Mouse (Mus musculus): ENCODE results near the gene Hmg20b. TPM values are rescaled to one million over a fixed set of nuclear protein-coding genes. Genes with fewer than 3 reads are reported as not detected.

Hmg20b gene
- total and polyA plus RNA-seq, 2 experiments from 2014 or later: 80.7 to 92.3 TPM

DNA sequence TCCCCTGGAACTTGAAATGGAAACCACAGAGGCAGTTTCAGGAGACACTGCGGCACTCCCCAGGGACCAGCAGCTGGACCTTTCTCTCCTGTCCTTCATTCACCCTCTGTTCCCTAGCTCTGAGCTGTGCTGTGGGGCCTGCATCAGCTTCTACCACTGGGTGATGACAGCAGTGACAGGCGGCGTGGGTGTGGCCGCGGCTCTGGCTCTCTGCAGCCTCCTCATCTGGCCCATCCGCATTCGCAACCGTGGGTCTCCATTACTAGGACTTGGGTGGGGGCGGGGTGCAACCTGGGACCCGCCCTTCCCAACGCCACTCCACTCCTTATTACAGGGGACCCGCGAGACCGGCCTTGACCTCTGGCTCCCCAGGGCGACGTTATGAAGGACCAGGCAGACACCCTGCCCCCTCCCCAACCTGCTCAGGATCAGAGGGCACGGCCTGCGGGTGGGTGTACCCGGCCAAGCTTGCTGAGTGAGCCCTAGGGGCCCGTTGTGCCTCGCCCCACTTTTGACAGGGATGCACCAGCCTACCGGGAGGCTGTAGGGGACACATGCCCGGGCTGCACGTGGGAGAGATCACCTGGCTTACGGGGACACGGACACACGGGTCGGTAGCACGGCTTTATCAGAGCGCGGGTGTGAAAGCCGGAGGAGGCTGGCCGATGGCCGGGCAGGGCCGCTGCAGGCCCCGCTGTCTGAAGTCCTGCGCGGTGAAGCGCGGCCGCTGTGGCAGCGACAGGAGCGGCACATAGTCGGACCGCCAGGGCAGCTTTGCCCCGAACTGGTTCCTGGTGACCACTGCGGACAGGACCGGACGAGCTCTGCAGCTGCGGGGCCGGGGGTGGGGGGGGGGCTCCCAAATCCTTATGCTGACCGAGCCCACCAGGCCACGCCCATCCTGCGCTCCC lies 13.4 kb upstream of the Hmg20b start:
- WGBS: 9% methylated on average over 50 of the region's 54 CpGs
- ATAC-seq (ENCODE audit: insufficient read depth, low read depth) (peak; percentile 83), DNase-seq (ENCODE audit: low spot score) (peak; percentile 86)
- Histone ChIP-seq H3K4me2 (ENCODE audit: low read depth, low read length) (peak overlapping the region; percentile 68), H3K4me3 (ENCODE audit: low read depth, low read length) (peak overlapping the region; percentile 41), H3K36me3 (replicated peaks; ENCODE audit: control insufficient read depth, insufficient read depth, low read length) (peaks cover 32% of the 10 kb centered on the region), H3K27me3 (ENCODE audit: control insufficient read depth, insufficient read depth, low read length) (peaks cover 3% of the 10 kb centered on the region; the same call in 1 of the 2 replicates), H3K9ac (replicated peaks; ENCODE audit: low read depth, low read length) (peak overlapping the region; percentile 51; the same call in 1 of the 2 replicates), H3K27ac (ENCODE audit: low read depth) (peak overlapping the region; percentile 82), H3K9me3 (replicated peaks; ENCODE audit: control insufficient read depth, low read length) (no peaks in the 10 kb centered on the region), H3K4me1 (ENCODE audit: control insufficient read depth, insufficient read depth) (peaks cover 34% of the 10 kb centered on the region)
- no peak for TF ChIP-seq EP300 (IDR thresholded peaks at IDR 0.05; ENCODE audit: low read depth)
- TF ChIP-seq CTCF (IDR thresholded peaks at IDR 0.05; ENCODE audit: low read depth): no peak

DNA sequence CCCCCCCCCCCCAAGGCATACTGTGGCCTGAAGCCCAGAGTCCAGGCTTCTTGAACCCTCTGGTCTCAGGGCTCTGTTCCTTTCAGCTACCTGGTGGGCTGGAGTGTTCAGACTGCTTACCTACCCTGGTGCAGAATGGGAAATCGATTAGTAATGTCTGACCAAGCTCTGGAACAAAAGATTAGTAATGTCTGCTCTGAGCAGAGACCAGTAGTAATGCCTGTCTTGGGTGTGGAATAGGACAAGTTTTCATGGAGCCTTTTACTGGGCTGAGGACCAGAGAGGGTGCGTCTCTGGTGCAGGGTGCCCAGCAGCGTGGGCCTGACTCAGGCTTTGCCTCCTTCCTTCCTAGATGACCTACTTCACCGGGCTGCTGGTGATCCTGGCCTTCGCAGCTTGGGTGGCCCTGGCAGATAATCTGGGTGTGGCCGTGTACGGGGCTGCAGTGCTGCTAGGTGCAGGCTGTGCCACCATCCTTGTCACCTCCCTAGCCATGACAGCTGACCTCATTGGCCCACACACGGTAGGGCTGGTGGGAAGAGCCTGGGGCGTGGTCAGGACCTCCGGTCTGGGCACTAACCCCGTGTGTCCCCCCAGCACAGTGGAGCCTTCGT lies 12.2 kb upstream of the Hmg20b start:
- DNase-seq (ENCODE audit: low spot score) (peak; percentile 44), ATAC-seq (ENCODE audit: insufficient read depth, low read depth) (peak; percentile 22)
- no peaks in the 10 kb centered on the region for H3K9me3 ChIP-seq (replicated peaks; ENCODE audit: control insufficient read depth, low read length)
- no peak overlapping the region for H3K4me3 ChIP-seq (ENCODE audit: low read depth, low read length)
- H3K27me3 ChIP-seq (ENCODE audit: control insufficient read depth, insufficient read depth, low read length): peaks cover 3% of the 10 kb centered on the region; the same call in 1 of the 2 replicates
- H3K27ac ChIP-seq (ENCODE audit: low read depth): peak overlapping the region; percentile 82
- H3K4me1 ChIP-seq (ENCODE audit: control insufficient read depth, insufficient read depth): peaks cover 42% of the 10 kb centered on the region
- peaks cover 20% of the 10 kb centered on the region for H3K36me3 ChIP-seq (replicated peaks; ENCODE audit: control insufficient read depth, insufficient read depth, low read length)
- WGBS: 45% methylated on average over 12 of the region's 12 CpGs
- TF ChIP-seq EP300 (IDR thresholded peaks at IDR 0.05; ENCODE audit: low read depth): no peak
- TF ChIP-seq CTCF (IDR thresholded peaks at IDR 0.05; ENCODE audit: low read depth): no peak
- H3K4me2 ChIP-seq (ENCODE audit: low read depth, low read length): peak overlapping the region; percentile 68
- H3K9ac ChIP-seq (replicated peaks; ENCODE audit: low read depth, low read length): peak overlapping the region; percentile 37; the same call in 1 of the 2 replicates

DNA sequence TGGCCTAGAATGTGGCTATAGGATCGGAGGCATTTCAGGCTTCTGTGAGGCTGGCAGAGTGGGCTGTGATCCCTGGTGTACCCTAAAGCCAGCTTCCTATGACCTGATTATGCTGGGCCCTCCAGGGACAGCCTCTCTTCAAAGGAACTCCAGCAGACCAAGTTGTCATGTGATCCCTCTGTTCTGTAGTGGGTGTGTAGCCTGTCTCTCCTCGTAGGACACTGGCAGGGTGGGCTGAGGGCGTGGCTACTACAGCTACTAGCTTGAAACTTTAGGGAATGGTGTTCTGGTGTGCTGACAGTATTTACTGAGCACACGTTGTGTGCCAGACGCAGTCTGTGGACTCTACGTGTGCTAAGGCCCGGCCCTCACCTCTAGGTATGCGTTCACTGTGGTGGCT lies 10.4 kb upstream of the Hmg20b start:
- H3K4me1 ChIP-seq (ENCODE audit: control insufficient read depth, insufficient read depth): peaks cover 42% of the 10 kb centered on the region
- no peak overlapping the region; the same call in 1 of the 2 replicates for H3K9ac ChIP-seq (replicated peaks; ENCODE audit: low read depth, low read length)
- ATAC-seq (ENCODE audit: insufficient read depth, low read depth): no peak
- no peak for DNase-seq (ENCODE audit: low spot score)
- H3K27ac ChIP-seq (ENCODE audit: low read depth): peak overlapping the region; percentile 44; the same call in 1 of the 2 replicates
- H3K27me3 ChIP-seq (ENCODE audit: control insufficient read depth, insufficient read depth, low read length): peaks cover 3% of the 10 kb centered on the region; the same call in 1 of the 2 replicates
- 51% methylated on average over 8 of the region's 8 CpGs for WGBS
- H3K36me3 ChIP-seq (replicated peaks; ENCODE audit: control insufficient read depth, insufficient read depth, low read length): 0 out of 2 replicates have a peak, but pooled peaks cover 6% of the 10 kb centered on the region
- no peak for TF ChIP-seq EP300 (IDR thresholded peaks at IDR 0.05; ENCODE audit: low read depth)
- no peak for TF ChIP-seq CTCF (IDR thresholded peaks at IDR 0.05; ENCODE audit: low read depth)
- H3K4me2 ChIP-seq (ENCODE audit: low read depth, low read length): no peak overlapping the region
- H3K4me3 ChIP-seq (ENCODE audit: low read depth, low read length): no peak overlapping the region
- no peaks in the 10 kb centered on the region for H3K9me3 ChIP-seq (replicated peaks; ENCODE audit: control insufficient read depth, low read length)

DNA sequence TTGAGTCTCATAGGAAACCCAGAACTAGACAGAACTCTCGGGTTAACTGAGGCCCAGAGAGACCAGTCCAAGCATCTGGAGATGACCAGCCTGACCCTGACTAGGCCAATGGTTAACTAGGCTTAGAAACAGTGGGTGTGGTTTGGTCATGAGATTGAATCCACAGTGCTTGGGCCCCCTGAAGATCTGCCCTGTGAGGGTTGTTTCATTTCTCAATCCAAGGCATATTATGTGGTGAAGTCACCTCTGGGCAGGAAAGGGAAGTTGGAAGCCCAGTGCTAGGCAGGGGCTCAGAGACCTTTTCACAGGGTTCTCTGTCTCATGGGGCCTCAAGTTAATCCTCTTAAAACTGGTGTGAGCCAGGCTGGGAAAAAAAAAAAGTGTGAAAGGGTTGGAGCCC lies 8.6 kb upstream of the Hmg20b start:
- Histone ChIP-seq H3K27me3 (ENCODE audit: control insufficient read depth, insufficient read depth, low read length) (no peaks in the 10 kb centered on the region), H3K27ac (ENCODE audit: low read depth) (no peak overlapping the region), H3K4me1 (ENCODE audit: control insufficient read depth, insufficient read depth) (peaks cover 25% of the 10 kb centered on the region), H3K4me3 (ENCODE audit: low read depth, low read length) (no peak overlapping the region), H3K36me3 (replicated peaks; ENCODE audit: control insufficient read depth, insufficient read depth, low read length) (0 out of 2 replicates have a peak, but pooled peaks cover 6% of the 10 kb centered on the region), H3K4me2 (ENCODE audit: low read depth, low read length) (peak overlapping the region; percentile 99), H3K9me3 (replicated peaks; ENCODE audit: control insufficient read depth, low read length) (no peaks in the 10 kb centered on the region), H3K9ac (replicated peaks; ENCODE audit: low read depth, low read length) (no peak overlapping the region)
- ATAC-seq (ENCODE audit: insufficient read depth, low read depth): no peak
- no peak for DNase-seq (ENCODE audit: low spot score)
- 63% methylated on average over 1 of the region's 1 CpGs for WGBS
- TF ChIP-seq EP300 (IDR thresholded peaks at IDR 0.05; ENCODE audit: low read depth): no peak
- no peak for TF ChIP-seq CTCF (IDR thresholded peaks at IDR 0.05; ENCODE audit: low read depth)

GRCm38 (mm10) chr10:81358209-81358608 lies 7.9 kb upstream of the Hmg20b start:
- Histone ChIP-seq H3K36me3 (replicated peaks; ENCODE audit: control insufficient read depth, insufficient read depth, low read length) (0 out of 2 replicates have a peak, but pooled peaks cover 6% of the 10 kb centered on the region), H3K27me3 (ENCODE audit: control insufficient read depth, insufficient read depth, low read length) (no peaks in the 10 kb centered on the region), H3K9ac (replicated peaks; ENCODE audit: low read depth, low read length) (peak overlapping the region; percentile 80), H3K4me1 (ENCODE audit: control insufficient read depth, insufficient read depth) (peaks cover 20% of the 10 kb centered on the region), H3K4me2 (ENCODE audit: low read depth, low read length) (peak overlapping the region; percentile 99), H3K27ac (ENCODE audit: low read depth) (peak overlapping the region; percentile 63; the same call in 1 of the 2 replicates), H3K9me3 (replicated peaks; ENCODE audit: control insufficient read depth, low read length) (no peaks in the 10 kb centered on the region), H3K4me3 (ENCODE audit: low read depth, low read length) (peak overlapping the region; percentile 76)
- no peak for ATAC-seq (ENCODE audit: insufficient read depth, low read depth)
- DNase-seq (ENCODE audit: low spot score): no peak
- no peak for TF ChIP-seq EP300 (IDR thresholded peaks at IDR 0.05; ENCODE audit: low read depth)
- no peak for TF ChIP-seq CTCF (IDR thresholded peaks at IDR 0.05; ENCODE audit: low read depth)
- 22% methylated on average over 4 of the region's 4 CpGs for WGBS

All from heart, postnatal 0 days (tissue).